Mouse (Mus musculus) activated CD4-positive, CD25-positive, alpha-beta regulatory T cell, adult 4 months (primary cell): Measurements from ENCODE around the gene Nipbl. TPM values are rescaled to one million over a fixed set of nuclear protein-coding genes. Genes with fewer than 3 reads are reported as not detected.
"Not testable (repeated sequence)": the region's sequence is repeated elsewhere in the genome, so short reads cannot be mapped to it uniquely, and the experiment has no call there.

Experiments
- ATAC-seq: one replicate; pipeline ENCODE4 v1.8.0; 2017
- polyA plus RNA-seq, 2 experiments: library from polyadenylated mRNA; unstranded; fragments of 100-300 nt; shearing (Covaris generic); gene quantifications; one replicate each; pipeline ENCODE4 v1.2.1; 2017

The Nipbl gene
- polyA plus RNA-seq, 2 experiments from 2014 or later: 41.1 to 41.4 TPM

DNA sequence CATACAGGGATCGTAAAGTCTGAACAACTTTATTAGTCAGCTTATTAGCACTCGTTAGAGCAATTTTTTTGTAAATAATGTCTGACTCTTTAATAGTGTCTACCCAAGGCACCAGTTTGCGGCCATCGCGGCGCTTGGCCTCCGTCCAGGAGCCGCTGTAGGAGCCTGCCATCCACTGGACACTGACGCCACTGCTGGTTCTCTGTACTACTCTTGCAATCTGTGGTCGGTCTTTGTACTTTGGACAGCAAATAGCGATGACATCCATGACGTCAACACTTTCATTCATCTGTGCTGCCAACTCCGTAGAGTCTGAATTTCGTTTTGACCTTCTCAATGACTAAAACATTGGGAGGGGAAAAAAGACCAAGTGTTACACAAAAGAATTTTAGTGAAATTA, 153.0 kb downstream of the Nipbl start:
- ATAC-seq: no peak

DNA sequence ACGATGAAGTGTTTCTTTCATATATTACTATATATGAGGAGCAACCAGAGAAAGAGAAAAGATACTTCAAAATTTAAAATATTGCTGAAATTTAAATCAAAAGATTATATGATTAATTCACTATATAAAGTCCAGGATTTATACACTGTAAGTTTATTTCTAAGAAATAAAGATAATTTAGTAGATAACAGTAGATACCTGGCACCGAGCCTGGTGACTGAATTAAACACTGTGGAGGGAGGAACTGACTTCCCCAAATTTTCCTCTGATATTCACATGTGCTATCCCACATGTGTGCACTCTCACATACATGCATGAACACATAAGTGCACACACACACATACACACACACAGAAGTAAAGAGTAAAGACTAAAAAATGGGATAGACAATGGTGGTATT, 162.1 kb downstream of the Nipbl start:
- no peak for ATAC-seq

GRCm38 (mm10) chr15:8281701-8282100, 162.6 kb downstream of the Nipbl start:
- no peak for ATAC-seq

- no peak for ATAC-seq
Observed at GRCm38 (mm10) chr15:8279929-8280610, 164.2 kb downstream of the Nipbl start.

DNA sequence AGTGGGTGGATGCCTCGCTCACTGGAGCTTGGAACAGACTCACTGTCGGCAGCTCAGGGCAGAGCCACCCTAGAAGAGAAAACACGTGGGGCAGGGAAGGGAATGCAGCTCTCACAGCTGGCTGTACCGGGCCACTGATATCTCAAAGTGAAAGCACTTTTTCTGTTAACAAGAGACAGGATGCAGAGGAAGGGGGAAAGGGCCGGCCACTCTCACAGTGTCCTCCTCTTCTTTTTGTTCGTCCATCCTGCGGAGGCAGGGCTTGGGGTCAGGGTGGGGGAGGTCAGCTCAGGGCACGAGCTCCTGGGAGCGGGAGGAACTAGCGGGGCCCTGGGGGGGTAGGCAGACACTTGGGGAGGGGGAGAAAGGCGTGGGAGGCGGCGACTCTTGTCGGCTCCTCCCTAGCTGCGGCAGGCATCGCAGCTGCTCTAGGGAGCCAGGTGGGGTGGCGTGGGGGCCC, 164.9 kb downstream of the Nipbl start:
- peak; percentile 83 for ATAC-seq

DNA sequence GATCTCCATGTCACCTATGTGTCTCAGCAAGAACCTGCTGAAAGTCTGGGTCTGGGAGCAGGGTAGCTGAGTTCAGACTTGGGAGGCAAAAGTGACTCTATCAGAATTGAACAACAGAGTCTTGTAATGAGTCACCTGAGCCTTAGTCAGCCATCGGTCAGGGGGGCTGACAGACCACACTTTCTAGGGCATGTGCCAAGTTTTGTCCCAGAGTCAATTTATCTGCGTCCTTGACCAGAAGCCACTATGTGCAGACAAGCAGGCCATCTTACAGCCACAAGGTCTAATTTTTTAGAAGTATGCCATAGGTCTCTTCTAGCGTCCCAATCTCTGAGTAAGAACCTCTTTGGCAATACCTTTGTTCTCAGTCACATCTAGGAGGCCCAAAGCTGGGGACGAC, 166.3 kb downstream of the Nipbl start:
- ATAC-seq: not testable (repeated sequence)

DNA sequence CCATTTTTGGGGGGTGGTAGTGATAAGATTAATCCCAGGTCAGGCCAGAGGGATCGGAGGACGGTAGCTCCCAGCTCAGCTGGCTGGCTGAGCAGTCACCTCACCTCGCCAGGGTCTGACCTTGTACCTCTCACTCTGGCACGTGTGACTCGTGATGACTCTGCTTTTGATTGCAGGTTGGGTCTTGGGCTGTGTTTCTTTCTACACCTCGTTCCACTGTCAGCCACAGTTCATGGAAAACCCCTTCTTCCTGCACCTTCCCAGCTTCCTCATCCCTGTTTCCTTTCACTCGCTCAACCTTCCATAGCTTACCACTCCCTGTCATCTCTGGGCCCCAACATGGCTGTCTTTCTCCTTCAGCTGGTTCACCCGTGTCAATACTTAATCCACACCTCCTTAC, 172.3 kb downstream of the Nipbl start:
- no peak for ATAC-seq

DNA sequence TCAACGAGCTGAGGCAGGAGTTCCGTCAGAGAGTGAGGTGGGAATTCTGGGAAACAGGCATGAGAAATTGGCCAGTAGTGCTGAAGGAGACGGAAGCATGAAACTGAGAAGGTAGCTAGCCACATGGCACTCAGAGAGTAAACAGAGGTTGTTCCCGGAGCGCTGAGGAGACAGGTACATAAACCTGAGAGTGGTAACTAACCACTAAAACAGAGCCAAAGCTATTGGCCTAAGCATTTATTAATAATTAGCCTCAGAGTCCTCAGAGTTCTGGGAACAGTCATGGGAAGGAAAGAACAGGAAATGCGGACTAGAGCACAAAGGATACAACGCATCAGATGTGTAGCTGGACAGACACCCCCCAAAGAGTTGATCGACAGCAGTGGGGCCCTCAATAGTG, 176.0 kb downstream of the Nipbl start:
- no peak for ATAC-seq

- no peak for ATAC-seq
Observed at GRCm38 (mm10) chr15:8267211-8267610, 177.1 kb downstream of the Nipbl start.

- ATAC-seq: no peak
Observed at GRCm38 (mm10) chr15:8265946-8266345, 178.3 kb downstream of the Nipbl start.

Other genes with a start within 250 kb of the Nipbl start
- gene Gm2310, start 75.5 kb upstream of the Nipbl start, polyA plus RNA-seq: not detected